Mouse (Mus musculus) cerebellum, adult (tissue): ENCODE data around the gene A730071L15Rik.

ENCODE experiments used
- ATAC-seq: cut with Nextera tagmentation; 2 replicates; pipeline ENCODE4 v1.9.2; 2017; ENCODE audit warnings: mild to moderate bottlenecking, moderate library complexity, mixed read lengths; ENCODE audit not compliant: insufficient number of reproducible peaks, low FRiP score, low TSS enrichment

The A730071L15Rik gene

GRCm38 (mm10) chr11:6199410-6200086 lies at the start of gene A730071L15Rik:
Gene A730071L15Rik, plus strand, starts transcription at chr11:6200029.
- ATAC-seq = no peak

DNA sequence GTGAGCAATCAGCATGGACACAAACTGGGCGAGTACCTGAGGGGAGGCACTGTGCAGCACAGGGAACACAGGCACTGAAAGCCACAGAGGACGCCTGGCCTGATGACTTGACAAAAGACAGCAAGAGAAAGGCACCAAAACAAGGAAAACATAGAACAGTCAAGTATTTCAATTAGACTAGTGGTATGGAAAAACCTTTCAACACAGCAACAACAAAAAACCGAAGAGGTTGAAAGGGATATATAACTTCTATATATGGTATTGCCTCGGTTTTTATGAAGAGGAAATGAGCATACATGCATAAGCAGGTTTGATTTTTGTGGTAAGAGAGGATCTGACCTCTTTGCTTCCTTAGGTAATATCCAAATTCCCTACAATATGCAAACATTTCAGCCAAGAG lies 47.0 kb upstream of the A730071L15Rik start:
- ATAC-seq = no peak

GRCm38 (mm10) chr11:6154211-6154701 lies 45.6 kb upstream of the A730071L15Rik start:
- ATAC-seq = no peak

- ATAC-seq = no peak
Observed at GRCm38 (mm10) chr11:6156651-6157050, 43.2 kb upstream of the A730071L15Rik start.

GRCm38 (mm10) chr11:6157119-6157518 lies 42.7 kb upstream of the A730071L15Rik start:
- peak; percentile 83 for ATAC-seq

DNA sequence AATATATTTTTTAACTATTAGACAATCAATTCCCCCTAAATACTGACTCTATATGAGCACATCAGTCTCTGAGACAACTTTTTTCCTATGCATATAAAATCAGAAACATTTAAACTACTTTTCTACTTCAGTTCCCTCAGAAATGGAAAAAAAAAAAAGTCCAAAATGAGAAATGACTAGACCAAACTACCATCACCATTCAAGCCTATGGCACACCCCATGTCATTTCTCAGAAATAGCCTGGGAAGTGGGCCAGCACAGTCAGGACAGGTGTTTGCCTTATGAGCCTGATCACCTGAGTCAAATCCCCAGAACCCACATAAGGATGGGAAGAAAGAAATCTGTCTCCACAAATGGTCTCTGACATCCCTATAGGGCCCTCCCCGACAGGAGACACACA lies 41.3 kb upstream of the A730071L15Rik start:
- ATAC-seq = no peak

DNA sequence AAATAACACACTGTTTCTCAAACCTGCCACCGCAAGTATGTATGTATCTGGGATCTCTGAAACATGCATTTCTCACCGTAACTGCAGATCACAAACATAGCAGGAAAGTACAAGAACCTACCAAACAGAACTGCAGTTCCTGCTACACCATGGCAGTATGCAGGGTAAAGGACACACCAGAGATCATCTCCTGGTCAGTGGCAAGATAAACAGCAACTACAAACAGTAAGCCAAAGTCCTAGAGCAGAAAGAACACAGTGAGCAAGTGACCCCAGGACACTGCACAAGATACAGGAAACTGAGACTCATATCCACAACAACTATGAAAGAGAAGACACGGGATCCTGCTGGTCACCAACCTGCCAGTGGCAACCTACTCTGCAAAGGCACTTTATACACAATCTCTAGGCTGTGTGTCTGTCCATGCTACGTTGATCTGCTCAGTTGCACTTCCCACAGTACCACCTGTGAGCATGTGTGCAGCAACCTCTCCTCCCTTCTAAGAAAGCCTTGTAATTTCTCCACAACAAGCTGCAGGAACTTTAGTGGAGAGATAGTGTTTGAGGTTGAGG lies 40.0 kb upstream of the A730071L15Rik start:
- ATAC-seq = no peak

GRCm38 (mm10) chr11:6160663-6161271 lies 39.1 kb upstream of the A730071L15Rik start:
- ATAC-seq = no peak

DNA sequence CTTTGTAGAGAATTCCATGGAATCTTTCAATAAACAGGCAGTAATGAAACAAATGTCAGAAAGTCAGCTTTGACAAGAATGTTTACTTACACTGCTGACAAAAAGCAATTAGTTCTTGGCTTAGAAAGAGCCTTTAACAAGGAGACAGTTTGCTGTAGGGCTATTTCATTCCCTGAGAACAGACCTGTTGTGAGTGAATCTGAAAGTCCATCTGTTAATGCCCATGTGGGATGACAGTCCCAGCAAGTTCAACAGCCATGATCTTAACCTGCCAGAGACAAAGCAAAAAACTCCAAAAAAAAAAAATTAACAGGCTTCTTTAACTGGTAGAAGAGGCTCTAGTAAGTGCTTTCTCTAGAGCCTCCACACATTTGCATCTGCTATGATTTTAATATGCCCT lies 38.3 kb upstream of the A730071L15Rik start:
- 0 out of 2 replicates have a peak, but pooled peaks have one; percentile 58 for ATAC-seq

GRCm38 (mm10) chr11:6163062-6163461 lies 36.8 kb upstream of the A730071L15Rik start:
- no peak for ATAC-seq

DNA sequence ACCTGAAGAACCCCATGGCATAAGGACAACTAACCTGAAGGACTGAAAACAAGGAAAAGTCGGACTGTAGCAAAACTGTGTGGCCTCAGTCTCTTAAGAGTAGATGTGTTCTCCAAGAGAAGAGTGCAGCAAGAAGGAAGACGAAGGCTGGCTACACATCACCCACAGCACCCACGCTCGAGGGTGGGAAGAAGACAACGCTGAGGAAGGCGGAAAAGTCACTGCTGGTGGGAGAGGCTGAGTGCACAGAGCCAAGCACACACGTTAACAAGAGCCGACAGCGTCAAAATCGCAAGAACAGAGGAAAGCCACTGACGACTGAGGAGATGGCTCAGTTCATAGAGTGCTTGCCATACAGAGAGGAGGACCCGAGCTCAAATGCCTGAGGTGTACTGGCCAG lies 36.1 kb upstream of the A730071L15Rik start:
- no peak for ATAC-seq

DNA sequence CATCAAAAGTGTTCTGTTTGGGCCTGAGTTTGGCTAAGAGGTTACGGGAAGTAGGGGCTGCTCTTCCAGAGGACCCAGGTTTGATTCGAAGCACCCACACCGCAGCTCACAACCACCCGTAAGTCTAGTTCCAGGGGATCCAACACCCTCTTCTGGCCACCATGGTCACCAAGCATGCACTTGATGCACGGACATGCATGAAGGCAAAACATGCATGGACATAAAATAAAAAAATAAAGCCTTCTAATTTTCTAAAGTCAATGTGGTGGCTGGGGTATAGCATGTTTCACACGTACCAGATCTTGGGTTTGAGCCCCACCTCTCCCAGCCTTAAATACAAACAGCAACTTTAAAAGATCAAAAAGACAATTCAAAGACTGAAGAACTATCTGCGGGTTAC lies 35.0 kb upstream of the A730071L15Rik start:
- no peak for ATAC-seq

DNA sequence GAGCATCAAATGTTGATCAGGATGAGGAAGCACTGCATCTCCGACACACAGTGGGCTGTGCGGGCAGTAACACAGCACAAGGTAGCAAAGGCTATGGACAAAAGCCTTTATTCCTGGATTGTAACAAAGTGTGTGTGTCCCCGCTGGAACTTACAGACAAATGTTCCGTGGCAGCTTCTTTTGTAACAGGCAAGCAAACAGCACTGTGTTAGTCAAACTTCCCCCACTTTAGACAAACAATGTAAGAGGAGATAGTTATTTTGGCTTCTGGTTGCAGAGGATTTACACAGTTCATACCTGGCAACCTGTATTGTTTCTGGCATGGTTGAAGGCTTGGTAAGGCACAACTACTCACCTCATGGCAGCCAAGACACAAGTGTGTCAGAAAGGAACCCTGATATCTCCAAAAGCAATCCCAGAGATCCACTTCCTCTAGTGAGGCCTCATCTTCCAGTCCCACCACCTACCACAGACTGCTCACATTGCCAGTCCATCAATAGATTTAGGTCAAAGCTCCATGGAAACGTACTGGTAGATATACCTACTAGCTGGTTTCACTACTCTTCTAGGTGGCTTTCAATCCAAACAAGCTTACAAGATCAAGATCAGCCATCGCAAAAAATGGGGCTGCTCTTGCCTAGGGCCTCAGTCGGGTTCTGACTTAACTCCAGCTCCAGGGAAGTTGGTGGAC lies 34.3 kb upstream of the A730071L15Rik start:
- no peak for ATAC-seq

DNA sequence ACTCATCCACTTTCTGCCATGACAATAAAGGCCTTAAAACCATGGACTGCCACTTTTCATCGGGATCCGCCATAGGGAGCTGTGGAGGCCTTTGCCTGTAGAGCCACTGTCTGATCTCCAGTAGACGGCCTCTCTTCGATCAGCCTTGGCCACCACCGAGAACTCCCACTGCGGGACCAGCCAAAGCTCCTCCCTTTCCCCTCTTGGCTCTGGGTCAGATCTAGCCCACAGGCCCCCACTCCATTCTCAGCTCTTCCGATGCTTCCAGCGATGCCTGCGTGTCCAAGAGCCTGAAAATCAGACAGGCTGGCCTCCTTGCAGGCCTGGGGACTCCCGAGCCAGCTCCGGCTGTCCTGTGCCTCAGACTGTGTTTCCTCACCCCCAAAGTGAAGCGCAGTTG lies 33.5 kb upstream of the A730071L15Rik start:
- no peak for ATAC-seq

DNA sequence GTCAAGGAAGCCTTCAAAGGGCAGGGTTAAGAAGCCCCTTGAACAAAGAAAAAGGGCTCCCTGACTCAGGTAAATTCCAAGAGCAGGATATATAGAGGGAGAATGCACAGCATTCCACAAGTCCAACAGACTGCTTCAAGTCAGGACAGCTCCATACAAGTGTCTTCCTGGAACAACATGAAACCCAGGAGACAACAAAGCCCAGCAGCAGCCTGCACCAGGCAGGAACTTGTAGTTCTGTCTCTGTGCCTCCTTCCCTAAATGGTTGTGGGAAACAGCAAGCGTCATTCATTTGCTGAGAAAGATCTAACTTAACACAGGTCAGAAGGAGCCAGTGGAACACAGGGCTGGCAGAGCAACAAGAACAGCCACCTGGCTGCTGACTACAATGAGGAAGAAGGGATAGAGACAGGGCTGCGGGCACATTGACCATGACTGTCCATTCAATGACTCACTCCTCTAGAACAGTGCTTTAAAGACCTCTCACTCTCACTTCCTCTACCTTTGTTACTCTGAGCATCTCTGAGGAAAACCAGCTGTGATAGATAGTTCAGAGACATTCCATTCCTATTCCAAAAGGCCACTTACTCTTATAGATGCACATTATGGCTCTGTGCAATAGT lies 30.7 kb upstream of the A730071L15Rik start:
- ATAC-seq = no peak; the same call in 1 of the 2 replicates

- ATAC-seq = no peak
Observed at GRCm38 (mm10) chr11:6174719-6175118, 25.1 kb upstream of the A730071L15Rik start.

DNA sequence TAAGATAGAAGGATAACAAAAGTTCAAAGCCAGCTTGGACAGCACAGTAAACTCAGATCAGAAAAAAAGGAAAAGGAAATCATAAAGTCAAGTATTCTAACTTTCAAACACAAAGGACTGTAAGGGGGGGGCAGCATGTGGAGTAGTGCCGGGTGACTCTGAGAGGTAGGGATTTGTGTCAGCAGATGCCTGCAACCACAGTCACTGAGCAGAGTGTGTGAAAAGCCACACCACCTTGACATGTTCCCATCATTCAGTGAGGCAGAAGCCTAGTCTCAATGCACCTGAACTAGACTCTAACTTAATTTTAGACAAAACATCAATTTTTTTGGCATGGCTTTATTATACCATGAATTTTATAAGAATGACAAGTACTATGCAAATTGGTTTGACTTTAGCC lies 24.3 kb upstream of the A730071L15Rik start:
- no peak for ATAC-seq

GRCm38 (mm10) chr11:6177781-6178420 lies 21.9 kb upstream of the A730071L15Rik start:
- no peak for ATAC-seq

- no peak for ATAC-seq
Observed at GRCm38 (mm10) chr11:6178673-6179166, 21.1 kb upstream of the A730071L15Rik start.

DNA sequence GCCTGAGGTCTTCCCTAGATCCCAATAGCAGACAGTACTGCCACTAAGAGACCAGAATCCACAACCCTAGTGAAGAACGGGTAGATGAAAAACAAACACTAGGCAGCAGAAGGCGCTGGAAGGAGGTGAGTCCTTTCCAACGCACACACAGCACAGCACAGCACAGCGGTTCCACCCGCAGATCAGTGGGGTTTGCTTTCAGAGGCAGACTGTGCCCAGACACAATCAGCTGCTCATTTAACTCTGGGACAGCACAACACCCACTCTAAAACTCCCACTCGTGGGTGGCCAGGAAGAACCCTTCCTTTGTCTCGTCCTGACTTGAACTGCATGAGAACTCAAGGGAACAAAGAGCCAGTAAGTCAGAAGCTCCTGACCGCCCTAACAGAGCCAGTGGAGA lies 20.6 kb upstream of the A730071L15Rik start:
- no peak for ATAC-seq
